In the genomic region with DNA sequence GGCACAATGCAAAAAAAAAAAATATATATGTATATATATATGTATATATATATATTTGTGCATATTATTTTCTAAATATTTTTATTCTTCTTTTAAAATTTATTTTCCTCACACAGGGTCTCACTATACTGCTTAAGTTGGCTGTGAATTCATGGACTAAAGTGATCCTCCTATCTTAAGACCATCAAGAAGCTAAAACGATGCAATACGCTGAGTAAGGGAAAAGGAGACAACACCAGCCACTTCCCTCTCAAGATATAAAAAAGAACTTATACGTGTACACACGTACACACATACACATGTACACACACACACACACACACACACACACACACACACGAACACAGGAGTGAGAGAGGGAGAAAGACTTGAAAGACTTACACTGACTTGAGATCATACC, we compare ENCODE assay signal across 22 mouse cellular contexts. TPM values are rescaled to one million over a fixed set of nuclear protein-coding genes. Genes with fewer than 3 reads are reported as not detected.
A peak's percentile ranks its signal among the peaks of the same experiment; 100 is the strongest.
DNase-seq lines count a peak whose midpoint lies in the region; ATAC-seq and TF ChIP-seq lines count a peak whose summit lies in the region.
"Had no signal": no experiment of that assay in that cellular context is flagged by ENCODE, and none has a peak within 500 bp of the region (broad histone marks: within the 10 kb centered on the region; RNA-seq: fewer than 3 reads in every experiment).

No protein-coding gene starts in this region.

- no peaks in the 10 kb centered on the region; the same call in none of the 2 replicates for H3K79me2 ChIP-seq in CH12.LX (replicated peaks; ENCODE audit: control insufficient read depth, extremely low read depth, insufficient read depth, poor library complexity, severe bottlenecking)

- H3K9ac ChIP-seq in CH12.LX (ENCODE audit: insufficient read depth, low read depth): no peak overlapping the region
- no peak overlapping the region for H3K9ac ChIP-seq in ES-E14 (ENCODE audit: insufficient read depth, low read depth, low read length, poor library complexity, severe bottlenecking)
- no peak overlapping the region for H3K9ac ChIP-seq in forebrain, embryonic 13.5 days

- no peak for TF ChIP-seq CTCF in CH12.LX (conservative IDR thresholded peaks at IDR 0.05 in 1 of 2, IDR thresholded peaks at IDR 0.05 in 1 of 2; ENCODE audit: low read depth in 2 of 2, low read length in 2 of 2)

- no peak for ATAC-seq in forebrain, embryonic 13.5 days
- ATAC-seq: activated CD4-positive, CD25-positive, alpha-beta regulatory T cell, adult 4 months; CD4-positive, CD25-positive, alpha-beta regulatory T cell, adult 4 months; Patski had no signal

- TF ChIP-seq POLR2A in CH12.LX (IDR thresholded peaks at IDR 0.05; ENCODE audit: low read depth, low read length): no peak

- in situ Hi-C loops in CH12.LX (cut with MboI; ENCODE audit: low pct_ligation_motif_present, low pct_unique_long_range_greater_than_20kb, low sequenced_read_pairs): no loop called here
- in situ Hi-C loops in ES-E14 (cut with MboI; ENCODE audit: low sequenced_read_pairs in 2 of 2, unreplicated experiment in 2 of 2): no loop called here

- no peak for TF ChIP-seq RAD21 in CH12.LX (IDR thresholded peaks at IDR 0.05; ENCODE audit: low read depth, low read length)

- H3K27ac ChIP-seq in CH12.LX (ENCODE audit: insufficient read depth, low read depth) (no peak overlapping the region), ES-E14 (ENCODE audit: insufficient read depth, low read depth, low read length, poor library complexity, severe bottlenecking) (no peak overlapping the region)
- no peak overlapping the region for H3K27ac ChIP-seq in forebrain, embryonic 13.5 days

- H3K4me2 ChIP-seq in CH12.LX (ENCODE audit: insufficient read depth, low read depth, poor library complexity, severe bottlenecking): no peak overlapping the region
- no peak overlapping the region for H3K4me2 ChIP-seq in forebrain, embryonic 13.5 days

- dilution Hi-C loops in CH12.LX (cut with MboI; ENCODE audit: extremely low pct_ligation_motif_present, extremely low pct_unique_long_range_greater_than_20kb, low sequenced_read_pairs): no loop called here

- TF ChIP-seq EP300 in CH12.LX (IDR thresholded peaks at IDR 0.05; ENCODE audit: low read length): no peak

- WGBS in forebrain, embryonic 13.5 days: 98% methylated on average over 5 of the region's 5 CpGs

- H3K4me1 ChIP-seq in CH12.LX (ENCODE audit: control insufficient read depth in 1 of 2, insufficient read depth in 2 of 2) (no peaks in the 10 kb centered on the region), ES-E14 (ENCODE audit: control insufficient read depth in 2 of 2, insufficient read depth in 2 of 2, low read length in 2 of 2, poor library complexity in 1 of 2) (no peaks in the 10 kb centered on the region)
- H3K4me1 ChIP-seq in forebrain, embryonic 13.5 days: no peaks in the 10 kb centered on the region

- DNase-seq in CH12.LX (ENCODE audit: extremely low read depth) (no peak), ES-E14 (ENCODE audit: low read depth, low spot score) (no peak)
- no peak for DNase-seq in frontal cortex, postnatal 14 days (ENCODE audit: low spot score in 2 of 2)
- DNase-seq: adrenal gland, adult 2 months; adrenal gland, adult 8-10 months; adrenal gland, postnatal 10 days; adrenal gland, postnatal 14 days; adrenal gland, postnatal 25 days; adrenal gland, postnatal 36 days; B cell, adult 2 months; cerebellum, adult 11 months; cerebellum, adult 11-12 months; cerebellum, adult 18-20 months; cerebellum, adult 2 months; cerebellum, adult 8-10 months had no signal

- H3K4me3 ChIP-seq in CH12.LX (replicated peaks in 1 of 3; ENCODE audit: low read depth in 2 of 3, low read length in 2 of 3, poor library complexity in 1 of 3) (no peak overlapping the region), ES-E14 (ENCODE audit: insufficient read depth in 1 of 2, low read depth in 1 of 2, low read length in 2 of 2, poor library complexity in 1 of 2, severe bottlenecking in 1 of 2) (no peak overlapping the region)
- no peak overlapping the region for H3K4me3 ChIP-seq in forebrain, embryonic 13.5 days

- H3K36me3 ChIP-seq in CH12.LX (replicated peaks in 1 of 2; ENCODE audit: control insufficient read depth in 1 of 2, insufficient read depth in 1 of 2, low read length in 1 of 2): peaks cover 43 to 82% of the 10 kb centered on the region in 2 experiments
- peaks cover 18% of the 10 kb centered on the region for H3K36me3 ChIP-seq in ES-E14 (ENCODE audit: control insufficient read depth, insufficient read depth, low read length, poor library complexity, severe bottlenecking)
- peaks cover 73% of the 10 kb centered on the region for H3K36me3 ChIP-seq in forebrain, embryonic 13.5 days (ENCODE audit: poor library complexity, severe bottlenecking)

- no peaks in the 10 kb centered on the region for H3K9me3 ChIP-seq in CH12.LX (replicated peaks; ENCODE audit: low read length)
- H3K9me3 ChIP-seq in ES-E14 (ENCODE audit: control insufficient read depth, insufficient read depth, low read depth, low read length): no peaks in the 10 kb centered on the region
- no peaks in the 10 kb centered on the region for H3K9me3 ChIP-seq in forebrain, embryonic 13.5 days (replicated peaks)
- H3K9me3 ChIP-seq: G1E had no signal

- H3K27me3 ChIP-seq in CH12.LX (replicated peaks): no peaks in the 10 kb centered on the region
- no peaks in the 10 kb centered on the region for H3K27me3 ChIP-seq in forebrain, embryonic 13.5 days
- H3K27me3 ChIP-seq: Patski had no signal

TF ChIP-seq in CH12.LX, 34 proteins besides CTCF, POLR2A, EP300 and RAD21:
- TF ChIP-seq TBP (conservative IDR thresholded peaks at IDR 0.05; ENCODE audit: low read depth, low read length): no peak
- TF ChIP-seq NELFE (IDR thresholded peaks at IDR 0.05; ENCODE audit: low read depth, low read length): no peak
- peak; percentile 62; the same call in 1 of the 2 replicates for TF ChIP-seq MAFK (IDR thresholded peaks at IDR 0.05; ENCODE audit: insufficient replicate concordance, low read length)
- TF ChIP-seq KAT2A (IDR thresholded peaks at IDR 0.05; ENCODE audit: insufficient replicate concordance, low read length): no peak
- no peak for TF ChIP-seq ZKSCAN1 (IDR thresholded peaks at IDR 0.05; ENCODE audit: borderline replicate concordance, low read depth, low read length)
TF ChIP-seq in CH12.LX: peak in this region for 1.

TF ChIP-seq in ES-E14, 5 proteins besides CTCF, POLR2A, EP300 and RAD21:
- no peak for TF ChIP-seq CHD2 (IDR thresholded peaks at IDR 0.05; ENCODE audit: low read depth, low read length)
- TF ChIP-seq ZNF384 (IDR thresholded peaks at IDR 0.05; ENCODE audit: low read depth, low read length): no peak
- peak; percentile 72 for TF ChIP-seq MAFK (IDR thresholded peaks at IDR 0.05; ENCODE audit: insufficient read depth, low read depth, low read length)

RNA-seq across cellular contexts. Expression of a gene that starts 33.0 kb away (rescaled TPM):
- not detected in 2 replicates for total RNA-seq in CH12.LX (2012; rRNA removed)
- not detected in 2 replicates for total RNA-seq in CH12.LX (2014; rRNA removed)
- not detected in 2 replicates for polyA plus RNA-seq in CH12.LX (2012; ENCODE audit: insufficient read length, low read depth)
- total RNA-seq in ES-E14 (2012; rRNA removed): 1.3 and 1.5 TPM in 2 replicates
- 1.1 and 2.0 TPM in 2 replicates for polyA plus RNA-seq in forebrain, embryonic 13.5 days (2015; fragmentation: Nextera tagmentation; extraction: Ambion mirVana)
- total RNA-seq: adrenal gland, postnatal 14 days; adrenal gland, postnatal 25 days; MEL had no signal
- polyA plus RNA-seq: activated CD4-positive, CD25-positive, alpha-beta regulatory T cell, adult 4 months; adrenal gland, adult 2 months; C2C12; G1E had no signal

RNA-seq across cellular contexts. Expression of a gene that starts 53.9 kb away (rescaled TPM):
- 40.3 and 43.4 TPM in 2 replicates for total RNA-seq in CH12.LX (2012; rRNA removed)
- 40.0 and 43.5 TPM in 2 replicates for total RNA-seq in CH12.LX (2014; rRNA removed)
- polyA plus RNA-seq in CH12.LX (2012; ENCODE audit: insufficient read length, low read depth): 27.5 and 29.8 TPM in 2 replicates
- total RNA-seq in ES-E14 (2012; rRNA removed): 59.4 and 81.2 TPM in 2 replicates
- polyA plus RNA-seq in forebrain, embryonic 13.5 days (2015; fragmentation: Nextera tagmentation; extraction: Ambion mirVana): 38.3 and 43.1 TPM in 2 replicates
